Mouse (Mus musculus): ENCODE measurements around the gene Arhgap19.

The Arhgap19 gene

GRCm38 (mm10) chr19:41831101-41831570, 29.3 kb upstream of the Arhgap19 start:
- DNase-seq: no peak

- peak; percentile 37 for DNase-seq
Observed at GRCm38 (mm10) chr19:41830106-41831031, 28.5 kb upstream of the Arhgap19 start.

- DNase-seq: peak; percentile 91
Observed at GRCm38 (mm10) chr19:41829381-41830105, 27.7 kb upstream of the Arhgap19 start, which contains the start of gene Frat1. Frat1 (plus strand) TSS chr19:41829970.

- DNase-seq: no peak
Observed at GRCm38 (mm10) chr19:41828941-41829340, 27.1 kb upstream of the Arhgap19 start.

GRCm38 (mm10) chr19:41826529-41826928, 24.7 kb upstream of the Arhgap19 start:
- no peak for DNase-seq

GRCm38 (mm10) chr19:41824950-41825349, 23.1 kb upstream of the Arhgap19 start:
- no peak for DNase-seq

- DNase-seq: no peak
Observed at GRCm38 (mm10) chr19:41822589-41822988, 20.7 kb upstream of the Arhgap19 start.

GRCm38 (mm10) chr19:41821436-41821835, 19.6 kb upstream of the Arhgap19 start:
- DNase-seq: no peak

GRCm38 (mm10) chr19:41818749-41819148, 16.9 kb upstream of the Arhgap19 start:
- DNase-seq: no peak

- no peak for DNase-seq
Observed at GRCm38 (mm10) chr19:41817325-41817724, 15.5 kb upstream of the Arhgap19 start.

- no peak for DNase-seq
Observed at GRCm38 (mm10) chr19:41816915-41817314, 15.1 kb upstream of the Arhgap19 start.

GRCm38 (mm10) chr19:41816410-41816809, 14.6 kb upstream of the Arhgap19 start:
- no peak for DNase-seq

- DNase-seq: no peak
Observed at GRCm38 (mm10) chr19:41813374-41813773, 11.5 kb upstream of the Arhgap19 start.

- no peak for DNase-seq
Observed at GRCm38 (mm10) chr19:41812525-41812924, 10.7 kb upstream of the Arhgap19 start.

- no peak for DNase-seq
Observed at GRCm38 (mm10) chr19:41810074-41810473, 8.2 kb upstream of the Arhgap19 start.

GRCm38 (mm10) chr19:41808104-41808634, 6.3 kb upstream of the Arhgap19 start:
- no peak for DNase-seq

- no peak for DNase-seq
Observed at GRCm38 (mm10) chr19:41807497-41807896, 5.7 kb upstream of the Arhgap19 start.

GRCm38 (mm10) chr19:41805831-41806230, 4.0 kb upstream of the Arhgap19 start:
- DNase-seq: no peak

- no peak for DNase-seq
Observed at GRCm38 (mm10) chr19:41803322-41803721, 1.5 kb upstream of the Arhgap19 start.

- DNase-seq: no peak
Observed at GRCm38 (mm10) chr19:41800986-41801741, 683 bp downstream of the Arhgap19 start.

- no peak for DNase-seq
Observed at GRCm38 (mm10) chr19:41800451-41800850, 1.4 kb downstream of the Arhgap19 start.

- DNase-seq: no peak
Observed at GRCm38 (mm10) chr19:41797536-41797935, 4.3 kb downstream of the Arhgap19 start.
